Mouse (Mus musculus) 3T3-L1 (cell line): ENCODE results near the gene Nupl1.

Experiments used
- DNase-seq: peaks from one replicate; pipeline ENCODE4 v3.0.0-alpha.2; 2015; ENCODE audit warnings: low read depth, low spot score

Nupl1 gene

GRCm38 (mm10) chr14:60251281-60252003 lies at the start of gene Nupl1, which contains the start of gene Gm49336:
Nupl1 (minus strand) TSS chr14:60251431.
Gm49336 (minus strand) TSS chr14:60251507.
- DNase-seq = peak; percentile 99

GRCm38 (mm10) chr14:60301024-60301423 lies 49.8 kb upstream of the Nupl1 start:
- DNase-seq = no peak

GRCm38 (mm10) chr14:60300224-60300991 lies 49.2 kb upstream of the Nupl1 start:
- no peak for DNase-seq

GRCm38 (mm10) chr14:60295531-60295930 lies 44.3 kb upstream of the Nupl1 start:
- no peak for DNase-seq

GRCm38 (mm10) chr14:60290363-60290762 lies 39.1 kb upstream of the Nupl1 start:
- DNase-seq = no peak

GRCm38 (mm10) chr14:60286194-60286863 lies 35.1 kb upstream of the Nupl1 start:
- DNase-seq = no peak

- DNase-seq = no peak
These were observed 24.4 kb upstream of the Nupl1 start for GRCm38 (mm10) chr14:60275301-60276276.

- DNase-seq = no peak
These were observed 22.1 kb upstream of the Nupl1 start for GRCm38 (mm10) chr14:60273346-60273745.

GRCm38 (mm10) chr14:60269333-60269732 lies 18.1 kb upstream of the Nupl1 start:
- DNase-seq = no peak

GRCm38 (mm10) chr14:60264990-60265876 lies 14.0 kb upstream of the Nupl1 start, which contains the start of gene Mtmr6:
Mtmr6 (plus strand) TSS chr14:60265228.
- DNase-seq = peak; percentile 99

- no peak for DNase-seq
These were observed 11.1 kb upstream of the Nupl1 start for GRCm38 (mm10) chr14:60262316-60262715.

GRCm38 (mm10) chr14:60257851-60258250 lies 6.6 kb upstream of the Nupl1 start:
- DNase-seq = no peak

- no peak for DNase-seq
These were observed 5.9 kb upstream of the Nupl1 start for GRCm38 (mm10) chr14:60257101-60257500.

GRCm38 (mm10) chr14:60256356-60256755 lies 5.1 kb upstream of the Nupl1 start:
- DNase-seq = peak; percentile 20

- no peak for DNase-seq
These were observed 3.5 kb upstream of the Nupl1 start for GRCm38 (mm10) chr14:60254774-60255173.

- DNase-seq = no peak
These were observed 2.2 kb upstream of the Nupl1 start for GRCm38 (mm10) chr14:60253466-60253865.

- DNase-seq = peak; percentile 29
These were observed 1.1 kb upstream of the Nupl1 start for GRCm38 (mm10) chr14:60252004-60253000.

GRCm38 (mm10) chr14:60250879-60251278 lies 352 bp downstream of the Nupl1 start:
- peak; percentile 29 for DNase-seq

- DNase-seq = peak; percentile 20
These were observed 865 bp downstream of the Nupl1 start for GRCm38 (mm10) chr14:60250366-60250765.
